Mouse (Mus musculus) T-cell, adult 2 months (primary cell): Measurements from ENCODE around the gene Fam50b.

Experiments
- DNase-seq: peaks from one replicate; pipeline ENCODE4 v3.0.0; 2022; ENCODE audit warnings: low spot score

The Fam50b gene

GRCm38 (mm10) chr13:34734686-34735085, at the start of gene Fam50b:
Gene Fam50b, plus strand, starts transcription at chr13:34734850.
- DNase-seq, result no peak

DNA sequence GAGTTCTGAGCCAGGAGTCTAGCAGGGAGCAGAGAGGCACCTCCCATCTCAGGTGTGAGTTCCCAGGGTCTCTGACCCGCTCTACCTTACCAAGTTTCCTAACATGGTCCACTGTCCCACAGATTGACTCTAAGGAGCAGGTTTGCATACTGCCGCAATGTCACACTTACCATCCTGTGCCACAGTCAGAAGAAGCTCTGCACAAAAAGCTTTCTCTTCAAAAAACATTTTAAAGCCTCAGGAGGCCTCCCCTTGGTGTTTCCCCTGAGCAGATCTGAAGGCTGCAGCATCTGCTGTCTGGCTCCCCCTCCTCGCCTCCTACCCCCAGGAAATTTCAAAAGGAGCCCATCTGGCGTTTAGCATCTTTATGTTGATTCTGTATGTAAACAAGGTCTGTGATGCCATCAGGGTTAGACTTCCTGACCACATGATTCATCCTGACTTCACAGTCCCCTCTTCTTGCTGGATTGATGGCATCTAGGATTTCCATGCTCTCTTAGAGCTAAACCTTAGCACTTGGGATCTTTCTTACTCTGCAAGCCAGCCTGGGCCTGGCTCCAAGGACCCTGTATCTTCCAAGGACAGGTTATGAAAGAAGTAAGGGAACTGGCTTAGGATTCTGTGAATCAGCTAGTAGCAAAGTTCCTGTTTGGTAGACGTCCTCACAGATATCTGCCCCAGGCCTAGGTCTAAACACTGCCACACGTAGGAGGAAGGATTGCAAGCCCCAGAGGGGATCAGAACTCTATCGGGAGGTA, 49.5 kb upstream of the Fam50b start:
- no peak for DNase-seq

GRCm38 (mm10) chr13:34691049-34691448, 43.6 kb upstream of the Fam50b start:
- no peak for DNase-seq

GRCm38 (mm10) chr13:34693111-34693510, 41.5 kb upstream of the Fam50b start:
- no peak for DNase-seq

GRCm38 (mm10) chr13:34696734-34697332, 37.8 kb upstream of the Fam50b start:
- no peak for DNase-seq

DNA sequence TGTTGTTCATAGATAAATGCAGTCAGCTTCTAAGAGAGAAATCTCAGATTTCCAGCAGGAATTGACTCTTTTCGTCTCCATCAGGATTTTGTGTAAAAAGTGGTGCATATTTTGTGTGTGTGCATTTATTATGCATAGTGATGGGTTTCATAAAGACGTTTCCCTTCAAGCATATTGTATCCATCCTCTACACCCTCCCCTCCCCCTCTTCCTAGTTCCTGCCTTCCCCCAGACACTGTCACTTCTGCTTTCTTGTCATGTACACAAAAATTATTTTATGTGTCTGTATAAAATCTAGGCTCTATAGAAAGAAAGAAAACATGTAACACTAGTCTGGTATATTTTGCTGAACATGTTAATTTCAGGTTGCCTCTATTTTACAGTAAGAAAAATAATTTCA, 34.6 kb upstream of the Fam50b start:
- DNase-seq, result no peak

DNA sequence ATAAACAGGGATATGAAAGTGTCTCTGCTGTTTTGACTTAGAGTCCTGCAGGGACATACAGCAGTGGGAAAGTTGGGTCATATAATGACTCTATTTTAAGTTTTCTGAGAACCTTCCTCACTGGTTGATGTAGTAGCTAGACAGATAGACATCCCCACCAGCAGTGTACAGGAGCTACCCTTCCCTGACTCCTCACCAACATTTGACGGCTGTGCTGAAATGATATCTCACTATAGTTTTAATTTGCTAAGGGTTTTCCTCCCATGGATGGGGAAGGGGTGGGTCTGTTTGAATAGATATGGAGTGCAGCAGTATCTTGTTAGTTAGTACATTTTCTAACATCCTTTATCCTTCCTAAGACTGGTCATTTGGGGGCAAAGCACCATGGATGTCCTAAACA, 34.0 kb upstream of the Fam50b start:
- DNase-seq, result no peak

DNA sequence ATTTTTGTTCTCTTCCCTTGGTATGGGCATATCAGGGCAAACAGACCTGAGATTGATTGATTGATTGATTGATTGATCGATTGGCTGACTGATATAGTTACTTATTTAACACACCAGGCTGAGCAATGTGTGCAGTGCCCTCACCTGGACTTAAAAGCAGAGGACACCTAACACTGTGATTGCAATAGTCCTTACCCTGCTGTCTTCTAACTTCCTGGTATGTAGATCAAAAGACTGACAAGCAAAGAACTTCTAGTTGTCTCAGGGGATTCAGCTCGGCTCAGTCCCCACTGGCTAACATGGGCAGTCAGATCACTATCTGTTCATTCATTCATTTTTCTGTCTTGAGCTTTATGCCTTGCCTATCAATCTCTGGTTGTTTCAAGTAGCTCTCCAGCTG, 31.3 kb upstream of the Fam50b start:
- DNase-seq, result no peak

DNA sequence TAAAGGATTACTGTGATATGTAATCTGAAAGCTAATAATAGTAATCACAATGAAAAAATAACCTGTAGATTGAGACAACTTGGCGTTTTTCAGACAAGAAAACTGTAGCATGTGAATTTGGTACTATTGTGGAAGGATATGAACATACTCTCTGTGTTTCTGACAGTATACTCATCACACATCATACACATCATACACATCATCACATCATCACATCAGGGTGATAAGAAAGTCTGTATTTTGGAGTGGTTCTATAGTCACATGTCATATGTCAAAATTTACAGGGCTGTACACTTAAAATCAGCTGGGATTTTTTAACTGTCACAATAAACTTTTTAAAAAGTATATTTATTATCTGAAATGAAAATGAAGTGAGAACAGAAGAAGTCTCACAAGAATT, 30.9 kb upstream of the Fam50b start:
- no peak for DNase-seq

- DNase-seq, result no peak
These were observed 29.8 kb upstream of the Fam50b start for GRCm38 (mm10) chr13:34704835-34705234.

- no peak for DNase-seq
These were observed 25.7 kb upstream of the Fam50b start for GRCm38 (mm10) chr13:34708955-34709354.

DNA sequence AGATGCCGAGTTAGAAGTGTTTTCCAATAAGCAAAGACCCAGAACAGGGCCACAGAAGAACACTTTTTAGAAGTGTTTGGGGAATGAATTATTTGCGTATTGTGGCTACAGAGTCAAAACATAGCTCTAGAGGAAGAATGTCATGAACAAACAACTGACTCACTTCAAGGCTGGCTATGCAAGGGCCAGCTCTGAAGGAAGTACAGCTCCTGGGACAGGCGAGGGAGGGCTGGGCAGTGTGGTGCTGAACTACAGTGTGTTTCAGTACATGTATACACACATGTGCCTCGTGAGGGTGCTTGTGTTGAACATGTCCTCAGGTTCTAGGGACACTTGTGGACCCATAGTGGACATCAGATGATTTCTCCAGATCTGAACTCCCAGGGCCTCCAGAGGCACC, 25.1 kb upstream of the Fam50b start:
- DNase-seq, result no peak

DNA sequence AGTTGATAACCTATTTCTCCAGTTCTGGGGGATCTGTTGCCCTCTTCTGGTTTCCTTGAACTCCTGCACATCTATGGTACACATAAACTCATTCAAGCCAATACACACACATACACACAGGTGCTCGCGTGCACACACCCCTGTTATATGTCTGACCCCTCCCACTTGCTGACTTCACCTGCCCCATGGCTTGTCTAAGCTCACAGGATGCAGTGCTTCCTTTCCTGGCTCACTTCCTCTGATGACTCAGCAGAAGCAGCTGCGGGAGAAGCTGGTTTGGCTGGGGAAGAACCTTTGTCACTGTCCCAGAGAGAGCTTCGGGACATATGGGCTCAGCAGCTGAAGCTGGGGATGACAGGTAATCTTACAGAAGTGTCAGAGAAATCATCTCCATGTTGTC, 23.2 kb upstream of the Fam50b start:
- no peak for DNase-seq

DNA sequence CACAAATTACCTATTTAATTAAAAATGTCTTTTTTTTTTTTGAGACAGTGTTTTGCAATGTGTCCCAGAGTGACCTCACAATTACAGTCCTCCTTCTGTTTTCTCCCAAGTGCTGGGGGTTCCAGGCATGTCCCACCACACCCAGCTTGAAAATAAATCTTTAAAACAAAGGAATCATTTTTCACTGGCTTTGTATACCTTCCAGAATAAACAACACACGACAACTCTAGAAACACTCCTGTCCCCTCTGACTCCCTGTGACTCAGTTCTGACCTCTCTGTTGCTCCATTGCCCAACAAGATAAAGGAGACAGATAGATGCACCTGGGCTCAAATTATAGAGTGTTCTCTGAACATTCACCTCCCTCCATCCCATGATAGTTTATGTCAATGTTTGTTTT, 21.8 kb upstream of the Fam50b start:
- DNase-seq, result no peak

DNA sequence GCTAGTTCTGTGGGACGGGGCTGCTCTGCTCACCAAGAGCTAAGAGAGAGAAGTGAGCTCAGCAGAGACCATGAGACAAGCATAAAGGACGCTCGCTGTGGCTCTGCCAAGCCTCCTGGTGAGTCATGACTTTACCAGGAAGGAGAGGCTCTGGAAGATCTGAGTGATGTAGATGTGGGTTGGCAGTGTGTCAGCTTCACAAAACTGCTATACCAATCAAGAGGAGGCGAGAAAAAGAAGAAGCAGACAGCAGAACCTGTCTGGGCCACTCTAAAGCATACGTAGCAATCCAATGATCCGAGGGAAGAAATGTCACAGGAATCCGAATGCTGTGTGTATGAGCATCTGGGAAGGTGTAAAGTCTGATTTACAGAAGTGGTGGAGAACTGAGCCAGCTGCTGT, 19.2 kb upstream of the Fam50b start:
- no peak for DNase-seq

GRCm38 (mm10) chr13:34724831-34725592, 9.6 kb upstream of the Fam50b start:
- no peak for DNase-seq

- DNase-seq, result no peak
These were observed 8.7 kb upstream of the Fam50b start for GRCm38 (mm10) chr13:34725800-34726476.

GRCm38 (mm10) chr13:34726477-34726805, 8.2 kb upstream of the Fam50b start:
- no peak for DNase-seq

DNA sequence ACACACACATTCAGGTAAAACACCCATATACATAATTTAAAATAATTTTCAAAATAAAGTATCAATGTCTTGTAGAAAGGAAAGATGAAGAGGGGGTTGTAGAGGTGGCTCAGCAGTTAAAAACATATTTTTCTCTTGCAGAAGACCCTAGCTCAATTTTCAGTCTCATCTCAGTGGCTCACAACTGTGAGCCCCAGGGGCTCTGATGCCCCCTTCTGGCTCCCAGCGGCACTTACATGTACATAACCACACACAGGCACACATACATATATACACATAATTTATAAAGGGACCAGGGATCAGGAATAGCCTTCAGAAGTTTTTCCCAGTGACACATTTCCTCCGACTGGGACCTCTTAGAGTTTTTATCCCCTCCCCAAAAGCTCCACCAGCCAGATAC, 7.6 kb upstream of the Fam50b start:
- DNase-seq, result no peak

DNA sequence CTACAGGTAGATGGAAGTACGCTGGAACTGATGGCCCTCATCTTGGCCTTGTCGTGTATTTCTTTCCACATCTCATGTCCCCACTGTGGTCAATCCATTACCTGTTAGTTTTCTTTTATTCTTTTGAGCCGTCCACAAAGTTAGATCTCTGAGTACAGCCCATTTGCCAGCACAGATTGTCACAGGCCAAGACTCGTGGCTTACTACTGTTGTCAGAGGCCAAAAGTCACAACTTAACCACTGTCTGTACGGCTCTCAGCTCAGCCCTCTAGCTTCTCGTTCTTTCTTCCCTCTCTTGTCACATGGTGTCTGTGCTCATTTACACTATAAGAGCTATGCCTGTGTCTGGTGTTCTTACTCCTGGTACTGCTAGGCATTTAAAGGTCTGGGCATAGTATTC, 3.1 kb upstream of the Fam50b start:
- no peak for DNase-seq

GRCm38 (mm10) chr13:34733780-34734179, 870 bp upstream of the Fam50b start:
- no peak for DNase-seq

DNA sequence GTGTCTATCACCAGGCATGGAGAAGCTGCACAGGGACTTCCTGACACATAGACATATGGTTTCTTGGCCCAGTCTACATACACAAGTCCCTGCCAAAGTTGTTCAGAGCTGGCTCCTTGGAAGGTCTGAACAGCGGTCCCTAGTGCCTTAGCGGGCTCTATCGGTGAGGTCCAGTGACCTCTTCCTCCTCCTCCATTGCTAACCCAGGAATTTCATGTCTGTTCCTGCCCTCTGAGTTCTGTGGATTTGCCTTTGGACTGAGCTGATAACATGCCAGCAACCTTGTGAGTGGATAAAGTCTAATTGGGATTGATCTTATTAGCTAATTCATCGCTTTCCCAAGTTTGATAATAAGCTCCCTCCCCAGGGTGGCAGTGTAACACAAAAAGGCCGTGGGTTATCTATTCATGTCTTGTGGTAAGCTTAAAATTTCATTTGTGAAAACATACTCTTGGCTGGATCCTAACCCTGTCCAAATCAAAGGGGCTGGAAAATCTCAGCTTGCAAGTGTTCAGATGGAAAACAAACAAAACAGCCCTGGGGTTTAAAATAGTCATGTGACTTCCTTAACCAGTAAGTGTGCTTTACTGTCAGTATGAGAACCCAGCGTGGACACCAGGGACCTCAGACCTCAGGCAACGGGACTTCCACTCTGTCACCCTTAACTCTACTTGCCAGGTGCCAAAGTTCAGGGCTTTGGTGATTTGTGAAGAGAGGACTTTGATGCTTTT, 3.5 kb downstream of the Fam50b start:
- DNase-seq, result no peak
